Mouse (Mus musculus) lung, adult 18-20 months (tissue): ENCODE measurements around the gene Rpl9.

Experiments used
- DNase-seq, 2 experiments: peaks; one replicate each; pipeline ENCODE4 v3.0.0; 2022; ENCODE audit warnings: mixed read lengths in 2 of 2

The Rpl9 gene

DNA sequence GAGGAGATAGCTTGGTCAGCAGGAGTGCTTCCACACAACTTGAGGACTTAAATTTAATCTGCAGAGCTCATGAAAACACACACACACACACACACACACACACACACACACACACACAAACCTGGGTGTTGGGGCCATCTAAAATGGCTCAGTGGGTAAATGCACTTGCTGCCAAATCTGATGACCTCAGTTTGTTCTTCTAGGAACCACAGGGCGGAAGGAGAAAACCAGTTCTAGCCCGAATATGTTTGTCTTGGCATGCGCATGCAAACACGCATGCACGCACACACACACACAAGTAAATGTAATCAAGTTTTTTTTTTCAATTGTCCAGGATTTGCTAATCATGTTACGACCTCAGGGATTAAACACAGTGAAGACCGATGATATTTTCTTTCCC, 19.7 kb downstream of the Rpl9 start:
- no peak for DNase-seq

DNA sequence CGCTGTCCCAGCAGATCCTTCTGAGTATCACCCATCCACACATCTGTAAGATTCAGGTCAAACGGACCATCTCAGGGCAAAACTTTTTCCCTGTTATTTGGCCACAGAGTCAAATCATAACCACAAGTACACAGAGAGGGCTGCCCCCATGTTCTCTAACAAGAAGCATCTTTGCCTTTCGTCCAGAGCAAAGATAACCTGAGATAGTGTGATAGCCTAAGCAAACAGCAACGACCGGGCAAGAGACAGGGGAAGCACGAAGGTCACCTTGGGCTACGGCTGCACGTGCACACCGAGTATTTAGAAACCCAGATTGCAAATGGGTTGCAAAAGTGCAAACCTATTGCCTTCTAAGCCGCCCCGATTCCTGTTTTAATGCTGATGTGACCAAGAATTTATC, 23.4 kb downstream of the Rpl9 start:
- DNase-seq, result no peak

DNA sequence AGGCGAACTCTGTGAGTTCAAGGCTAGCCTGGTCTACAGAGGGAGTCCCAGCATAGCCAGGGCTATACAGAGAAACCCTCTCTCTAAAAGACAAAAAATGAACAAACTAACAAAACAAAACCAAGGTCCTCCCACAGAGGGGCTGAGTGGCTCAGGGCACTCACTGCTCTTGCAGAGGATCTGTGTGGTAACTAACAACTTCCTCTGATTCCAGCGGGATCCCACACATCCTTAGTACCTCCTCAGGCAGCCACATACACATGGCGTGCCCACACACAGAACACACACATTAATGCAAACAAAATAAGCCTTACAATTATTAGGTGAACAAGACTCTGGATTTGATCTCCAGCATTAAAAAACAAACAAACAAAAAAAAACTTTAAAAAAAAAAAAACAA, 33.5 kb downstream of the Rpl9 start:
- DNase-seq, result no peak

DNA sequence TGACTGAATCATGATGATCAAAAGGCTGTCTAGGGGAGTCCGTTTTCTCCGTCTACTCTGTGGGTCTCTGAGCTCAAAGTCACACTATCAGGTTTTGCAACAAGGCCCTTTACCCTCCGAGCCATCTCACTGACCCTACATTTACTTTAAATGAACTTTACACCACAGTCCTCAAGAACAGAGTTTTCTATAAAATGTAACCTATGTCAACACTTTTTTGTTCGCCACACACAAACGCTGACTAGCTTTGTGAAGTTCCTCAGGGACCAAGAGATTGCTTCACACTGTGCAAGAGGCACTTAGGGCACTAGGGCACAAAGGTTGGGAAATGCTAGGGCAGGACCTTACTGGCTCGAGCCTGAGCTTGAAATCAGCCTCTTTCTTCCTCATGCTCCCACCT, 34.4 kb downstream of the Rpl9 start:
- DNase-seq, result peak; percentile 81 to 87

DNA sequence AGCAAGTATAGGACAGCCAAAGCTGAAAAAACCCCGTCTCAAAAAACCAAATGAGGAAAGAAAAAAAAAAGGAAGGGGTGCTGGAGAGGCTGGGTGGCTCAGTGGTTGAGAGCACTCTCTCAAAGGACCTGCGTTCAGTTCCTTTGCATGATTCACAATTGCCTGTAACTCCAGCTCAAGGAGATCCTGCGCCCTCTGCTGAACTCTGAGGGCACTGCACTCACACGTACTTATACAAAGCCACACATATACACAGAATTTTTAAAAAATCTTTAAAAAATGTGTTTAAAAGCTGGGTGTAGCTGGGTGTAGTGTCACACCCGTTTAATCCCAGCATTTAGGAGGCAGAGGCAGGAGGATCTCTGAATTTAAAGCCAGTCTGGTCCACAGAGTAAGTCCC, 36.3 kb downstream of the Rpl9 start:
- DNase-seq, result no peak

DNA sequence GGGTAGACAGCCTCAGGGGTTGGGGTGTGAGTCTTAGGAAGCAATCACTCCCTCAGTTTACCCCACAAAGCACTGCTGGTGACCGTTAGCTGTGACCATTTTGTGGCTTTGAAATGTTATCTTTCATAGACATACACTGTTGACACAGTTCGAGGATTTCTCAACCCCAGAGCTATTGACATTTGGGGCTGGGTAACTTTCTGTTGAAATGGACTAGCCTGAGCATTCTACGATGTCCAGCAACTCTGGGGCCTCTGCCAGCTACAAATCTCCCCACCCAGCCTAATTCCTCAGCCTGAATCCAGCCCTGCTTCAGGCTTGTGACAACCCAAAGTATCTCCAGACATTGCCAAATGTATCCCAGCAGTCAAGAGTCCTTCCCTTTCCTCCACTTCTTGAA, 37.1 kb downstream of the Rpl9 start:
- DNase-seq, result peak; percentile 18 to 35

DNA sequence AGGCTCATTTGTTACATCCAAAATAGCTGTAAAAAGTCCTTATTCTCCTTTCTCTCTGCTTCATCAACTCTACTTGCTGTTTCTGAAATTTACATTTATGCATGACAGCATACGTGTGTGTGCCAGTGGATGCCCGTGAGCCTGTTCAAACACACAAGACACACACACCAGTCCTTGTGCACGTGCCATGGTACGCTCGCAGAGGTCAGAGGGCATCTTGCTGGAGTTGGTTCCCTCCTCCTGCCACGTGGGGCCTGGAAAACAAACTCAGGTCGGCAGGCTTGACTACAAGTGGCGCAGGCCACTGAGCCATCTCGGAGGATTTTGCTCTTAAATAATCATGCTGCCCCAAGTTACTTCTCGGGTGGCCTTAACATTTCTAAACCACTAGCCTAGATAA, 40.7 kb downstream of the Rpl9 start:
- no peak for DNase-seq

DNA sequence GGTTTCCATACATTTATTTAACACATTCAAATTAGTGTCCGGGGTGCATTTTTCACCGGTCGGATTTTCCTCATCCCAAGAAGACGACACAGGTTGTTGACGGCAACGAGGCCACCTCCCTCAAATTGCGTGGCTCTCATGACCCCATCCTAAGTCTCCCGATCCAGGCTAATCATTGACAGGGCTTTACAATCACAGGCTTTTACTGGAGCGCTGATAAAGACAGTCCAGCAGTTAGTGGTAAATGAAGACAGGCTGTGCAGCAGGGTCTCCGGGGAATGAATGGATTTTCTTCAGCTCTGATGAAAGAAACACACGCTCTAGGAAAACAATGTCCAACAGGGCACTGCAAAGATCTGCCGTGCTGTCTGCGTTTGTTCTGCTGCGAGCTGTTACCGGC, 43.1 kb downstream of the Rpl9 start, which contains the start of gene Klb:
Gene Klb (plus strand): TSS at position 147 of the 400 bp plus-strand sequence.
- no peak for DNase-seq

DNA sequence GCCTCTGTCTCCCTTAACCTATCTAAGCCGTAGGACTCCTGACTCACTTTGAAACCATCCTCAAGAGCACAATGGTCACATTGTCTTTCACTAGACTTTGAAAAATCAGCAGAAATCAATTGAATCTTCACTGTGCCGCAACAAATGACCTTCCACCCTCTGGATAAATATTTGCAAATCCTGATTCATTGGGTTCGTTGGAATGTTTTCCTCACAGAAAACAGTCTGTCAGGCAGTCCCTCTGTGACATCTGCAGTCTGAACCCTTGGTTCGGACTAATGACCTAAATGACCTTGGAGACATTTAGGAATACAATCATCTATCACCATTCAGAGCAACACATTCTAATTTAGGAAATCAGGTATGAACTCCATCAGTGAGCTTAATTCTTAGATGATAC, 51.1 kb downstream of the Rpl9 start:
- no peak for DNase-seq

DNA sequence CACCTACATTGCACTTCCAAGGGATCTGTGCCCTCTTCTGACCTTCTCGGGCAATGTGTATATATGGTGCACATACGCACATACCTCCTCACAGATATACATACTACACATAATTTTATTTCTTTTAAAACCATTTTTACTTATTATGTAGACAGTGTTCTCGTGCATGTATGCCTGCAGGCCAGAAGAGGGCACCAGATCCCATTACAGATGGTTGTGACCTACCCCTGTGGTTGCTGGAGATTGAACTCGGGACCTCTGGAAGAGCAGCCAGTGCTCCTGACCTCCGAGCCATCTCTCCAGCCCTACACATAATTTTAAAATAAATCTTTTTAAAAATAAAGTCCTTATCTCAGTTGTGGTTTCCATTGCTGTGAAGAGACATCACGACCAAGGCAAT, 52.9 kb downstream of the Rpl9 start:
- DNase-seq, result no peak
